Mouse (Mus musculus): ENCODE data around the gene Gm44511.

Gm44511 gene

DNA sequence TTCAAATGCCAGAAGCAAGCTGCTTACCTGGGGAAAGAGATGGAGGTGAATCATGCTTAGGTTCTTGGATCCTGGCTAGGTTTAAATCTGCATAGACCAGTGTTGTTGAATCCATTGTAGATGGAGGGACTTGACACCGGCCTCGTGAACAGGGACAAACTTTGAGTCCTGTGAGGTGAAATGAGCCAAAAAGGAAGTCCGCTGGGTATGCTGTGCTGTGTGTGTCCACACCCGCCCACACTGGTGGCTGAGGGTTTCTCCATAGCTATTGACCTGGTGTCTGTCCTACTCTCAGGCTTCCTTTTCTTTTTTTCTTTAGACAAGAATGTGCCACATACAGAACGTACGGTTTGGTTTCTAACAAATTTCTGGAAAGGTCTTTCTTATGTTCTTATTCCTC, at the start of gene Gm44511, which contains the start of gene Klrb1b:
Gene Gm44511 (minus strand): TSS at position 184 of the 400 bp plus-strand sequence.
Gene Klrb1b (minus strand): TSS at position 200 of the 400 bp plus-strand sequence.
- no peak for DNase-seq (ENCODE audit: low read depth, low spot score)

- DNase-seq (ENCODE audit: low read depth, low spot score), result no peak
These were observed 45.9 kb upstream of the Gm44511 start for GRCm38 (mm10) chr6:128871910-128872610.

DNA sequence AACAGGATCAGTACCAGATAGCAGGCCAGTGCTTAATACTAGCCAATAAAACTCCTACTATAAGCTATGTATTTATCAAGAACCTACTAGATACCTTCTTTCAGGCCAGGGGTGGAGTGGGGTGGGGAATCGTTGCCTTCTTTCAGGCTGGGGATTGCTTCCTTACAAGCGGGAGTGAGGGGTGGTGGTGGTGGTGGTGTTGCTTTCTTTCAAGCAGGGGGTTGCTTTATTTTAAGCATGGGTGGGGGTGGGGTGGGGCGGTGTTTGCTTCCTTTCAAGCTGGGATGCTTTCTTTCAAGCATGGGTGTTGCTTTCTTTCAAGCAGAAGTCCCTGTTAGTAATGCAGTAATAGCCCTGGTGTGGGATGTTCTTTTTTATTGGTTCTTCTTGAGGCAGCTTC, 42.7 kb upstream of the Gm44511 start:
- DNase-seq (ENCODE audit: low read depth, low spot score), result no peak

DNA sequence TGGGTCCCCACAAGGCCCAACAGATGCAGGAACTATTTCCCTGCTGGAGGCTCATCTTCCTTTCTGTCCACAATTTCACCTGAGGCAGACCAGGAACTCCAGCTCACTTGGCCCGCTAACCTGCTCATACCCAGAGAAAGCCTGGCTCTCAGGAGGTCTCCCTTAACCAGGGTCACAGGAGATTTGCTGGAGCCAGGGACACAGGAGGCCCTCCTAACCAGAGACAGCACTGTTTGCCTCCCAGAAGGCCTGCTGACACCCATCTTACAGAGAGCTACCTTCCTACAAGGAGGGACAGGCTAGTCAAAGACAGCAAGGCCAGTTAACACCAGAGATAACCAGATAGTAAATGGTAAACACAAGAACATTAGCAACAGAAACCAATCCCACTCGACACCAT, 31.9 kb upstream of the Gm44511 start:
- DNase-seq (ENCODE audit: low read depth, low spot score), result no peak

- no peak for DNase-seq (ENCODE audit: low read depth, low spot score)
These were observed 30.1 kb upstream of the Gm44511 start for GRCm38 (mm10) chr6:128856250-128856649.

DNA sequence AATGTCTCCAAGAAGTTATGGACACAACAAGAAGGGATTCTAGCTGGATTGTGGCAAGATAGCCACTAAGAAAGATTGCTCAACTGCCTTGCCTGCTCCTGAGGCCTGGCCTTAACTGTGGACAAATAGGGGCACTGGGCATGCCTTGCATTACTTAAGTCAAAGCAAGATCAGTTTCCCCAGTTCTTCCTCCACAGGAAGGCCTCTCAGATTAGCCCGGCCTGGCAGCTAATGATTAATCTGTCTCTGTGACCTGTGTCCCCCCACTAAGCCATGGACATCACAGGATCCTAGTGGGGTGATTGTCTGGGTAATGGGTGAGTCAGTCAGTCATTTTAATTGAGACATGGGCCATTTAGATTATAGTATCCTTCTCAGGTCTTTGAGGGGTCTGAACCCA, 29.4 kb upstream of the Gm44511 start:
- no peak for DNase-seq (ENCODE audit: low read depth, low spot score)

DNA sequence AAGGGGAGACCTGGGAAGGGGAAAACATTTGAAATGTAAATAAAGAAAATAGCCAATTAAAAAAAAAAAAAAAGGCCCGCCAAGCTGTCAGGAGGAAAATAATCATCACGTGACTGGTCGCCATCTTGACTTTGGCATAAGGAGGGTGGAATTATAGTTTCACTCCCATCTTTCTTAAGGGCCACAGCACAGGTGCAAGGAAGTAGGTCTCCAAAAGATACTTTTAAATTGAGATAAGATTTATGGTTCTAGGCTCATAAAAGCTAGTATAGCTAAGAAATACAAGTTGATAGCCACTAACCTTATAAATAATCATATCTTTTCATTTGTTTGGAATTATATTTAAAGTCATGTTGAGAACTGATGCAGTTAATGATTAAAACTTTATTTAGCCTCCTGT, 28.8 kb upstream of the Gm44511 start:
- no peak for DNase-seq (ENCODE audit: low read depth, low spot score)

- peak; percentile 76 for DNase-seq (ENCODE audit: low read depth, low spot score)
These were observed 28.1 kb upstream of the Gm44511 start for GRCm38 (mm10) chr6:128854024-128854820.

DNA sequence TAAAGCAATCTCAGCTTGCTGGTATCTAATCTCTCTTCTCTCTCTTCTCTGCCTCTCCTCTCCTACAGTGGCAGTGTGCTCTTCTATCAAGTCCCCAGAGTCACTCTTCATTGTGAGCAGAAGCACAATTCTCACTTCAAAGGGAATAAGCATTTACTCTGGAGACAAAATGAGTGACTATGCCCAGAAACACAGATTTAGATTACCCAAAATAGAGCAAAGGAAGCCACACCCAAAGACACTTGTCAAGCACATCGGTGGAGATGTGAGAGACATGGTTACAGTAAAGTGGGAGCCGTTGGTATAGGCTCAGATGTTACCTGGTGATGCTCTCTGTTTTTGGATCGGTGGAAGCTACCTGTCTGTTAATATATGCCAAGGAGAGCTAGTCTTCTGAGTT, 26.7 kb upstream of the Gm44511 start:
- DNase-seq (ENCODE audit: low read depth, low spot score), result no peak

GRCm38 (mm10) chr6:128851151-128851550, 25.0 kb upstream of the Gm44511 start:
- no peak for DNase-seq (ENCODE audit: low read depth, low spot score)

GRCm38 (mm10) chr6:128850671-128851070, 24.6 kb upstream of the Gm44511 start:
- no peak for DNase-seq (ENCODE audit: low read depth, low spot score)

- peak; percentile 53 for DNase-seq (ENCODE audit: low read depth, low spot score)
These were observed 23.8 kb upstream of the Gm44511 start for GRCm38 (mm10) chr6:128849902-128850301.

DNA sequence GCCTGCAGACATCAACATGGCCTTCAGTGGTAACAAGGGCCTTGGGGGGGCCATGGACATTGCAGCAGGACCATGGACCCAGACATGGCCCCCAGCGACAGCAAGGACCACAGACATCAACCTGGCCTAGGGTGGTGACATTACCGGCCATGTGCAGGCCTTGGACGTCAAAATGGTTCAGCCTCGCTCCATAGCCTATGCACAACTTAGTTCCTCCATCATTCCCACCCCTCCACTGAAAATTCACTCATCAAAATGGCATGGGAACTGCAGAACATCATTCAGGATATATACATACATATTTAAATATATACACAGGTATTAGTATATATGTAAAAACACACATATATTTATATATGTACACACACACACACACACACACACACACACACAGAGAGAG, 21.3 kb upstream of the Gm44511 start:
- no peak for DNase-seq (ENCODE audit: low read depth, low spot score)

DNA sequence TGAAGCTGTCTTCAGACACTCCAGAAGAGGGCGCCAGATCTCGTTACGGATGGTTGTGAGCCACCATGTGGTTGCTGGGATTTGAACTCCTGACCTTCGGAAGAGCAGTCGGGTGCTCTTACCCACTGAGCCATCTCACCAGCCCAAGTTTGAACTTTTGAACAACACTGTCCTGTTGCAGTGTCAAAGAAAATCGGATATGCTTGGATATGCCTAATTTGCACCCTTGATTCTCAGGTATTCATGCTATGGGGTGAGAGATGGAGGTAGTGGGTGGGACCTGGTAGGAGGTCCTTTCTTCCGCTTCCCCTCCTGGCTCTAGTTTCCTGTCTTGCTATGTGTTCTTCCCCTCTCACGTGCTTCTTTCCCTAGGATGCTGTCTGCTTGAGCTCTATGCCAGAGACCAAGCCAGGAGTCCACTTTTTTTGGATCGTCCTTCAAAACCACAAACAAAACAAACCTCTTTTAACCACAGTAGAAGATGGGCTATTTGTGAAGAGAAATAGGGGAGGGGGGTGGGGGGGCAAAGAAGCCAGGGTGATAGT, 20.0 kb upstream of the Gm44511 start:
- DNase-seq (ENCODE audit: low read depth, low spot score), result no peak

DNA sequence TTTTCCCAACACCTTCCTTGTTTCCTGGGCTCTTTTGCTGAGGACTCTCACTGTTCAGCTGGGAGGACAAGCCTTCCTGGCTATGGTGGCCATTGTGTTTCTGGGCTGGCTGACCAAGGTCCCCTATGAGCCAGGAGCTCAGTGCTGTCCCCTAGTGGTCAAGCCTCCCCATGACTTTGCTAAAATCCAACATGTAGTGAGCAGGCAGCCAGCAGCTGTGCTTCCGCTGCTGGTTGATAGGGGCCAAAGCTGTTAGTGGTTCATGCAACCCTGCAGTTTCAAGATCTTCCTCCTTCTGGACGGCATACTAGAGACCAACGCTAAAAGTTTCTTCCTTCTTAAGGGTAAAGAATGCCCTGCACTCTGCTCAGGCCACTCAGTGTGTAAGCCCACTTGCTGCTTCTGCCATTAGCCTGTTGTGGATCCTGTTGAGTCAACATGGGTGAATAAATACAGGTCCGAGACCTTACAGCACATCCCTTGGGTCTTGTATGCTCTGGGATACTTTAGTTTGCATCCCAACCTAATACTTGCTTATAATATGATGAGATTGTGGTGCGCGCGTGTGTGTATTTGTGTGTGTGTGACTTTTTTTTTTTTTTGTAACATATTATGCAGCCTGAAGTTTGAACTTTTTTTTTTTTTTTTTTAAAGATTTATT, 19.3 kb upstream of the Gm44511 start:
- peak; percentile 95 for DNase-seq (ENCODE audit: low read depth, low spot score)

- no peak for DNase-seq (ENCODE audit: low read depth, low spot score)
These were observed 18.5 kb upstream of the Gm44511 start for GRCm38 (mm10) chr6:128844586-128845080.

DNA sequence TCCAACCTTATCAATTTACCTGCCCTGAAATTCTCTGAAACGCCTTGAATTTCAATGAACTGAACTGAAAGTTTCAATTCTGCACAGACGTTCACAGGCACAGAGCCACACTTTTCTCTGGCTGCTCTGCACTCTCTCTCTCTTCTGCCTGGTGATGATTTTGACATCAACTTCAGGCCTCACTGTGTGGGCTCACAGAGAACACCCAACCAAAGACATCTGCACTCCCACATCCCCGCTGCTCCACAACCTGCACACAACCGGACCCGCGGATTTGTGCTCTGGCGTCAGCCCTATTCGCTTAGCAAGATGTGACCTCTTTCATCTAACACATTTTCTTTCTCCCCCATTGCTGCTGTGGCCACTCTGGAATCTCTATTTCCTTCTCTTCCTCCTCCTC, 18.0 kb upstream of the Gm44511 start:
- no peak for DNase-seq (ENCODE audit: low read depth, low spot score)

GRCm38 (mm10) chr6:128843479-128843992, 17.4 kb upstream of the Gm44511 start:
- DNase-seq (ENCODE audit: low read depth, low spot score), result peak; percentile 47

GRCm38 (mm10) chr6:128842945-128843478, 16.9 kb upstream of the Gm44511 start:
- DNase-seq (ENCODE audit: low read depth, low spot score), result peak; percentile 98

- no peak for DNase-seq (ENCODE audit: low read depth, low spot score)
These were observed 16.3 kb upstream of the Gm44511 start for GRCm38 (mm10) chr6:128842356-128842944.

Measured in forelimb bud, embryonic 11.5 days (tissue).